Mouse (Mus musculus): ENCODE data around the gene Dixdc1. TPM values are rescaled to one million over a fixed set of nuclear protein-coding genes. Genes with fewer than 3 reads are reported as not detected.

Gene Dixdc1
- 18.5 and 22.9 TPM in 2 replicates for polyA plus RNA-seq (2014; fragmentation: Nextera tagmentation; extraction: Ambion mirVana)

DNA sequence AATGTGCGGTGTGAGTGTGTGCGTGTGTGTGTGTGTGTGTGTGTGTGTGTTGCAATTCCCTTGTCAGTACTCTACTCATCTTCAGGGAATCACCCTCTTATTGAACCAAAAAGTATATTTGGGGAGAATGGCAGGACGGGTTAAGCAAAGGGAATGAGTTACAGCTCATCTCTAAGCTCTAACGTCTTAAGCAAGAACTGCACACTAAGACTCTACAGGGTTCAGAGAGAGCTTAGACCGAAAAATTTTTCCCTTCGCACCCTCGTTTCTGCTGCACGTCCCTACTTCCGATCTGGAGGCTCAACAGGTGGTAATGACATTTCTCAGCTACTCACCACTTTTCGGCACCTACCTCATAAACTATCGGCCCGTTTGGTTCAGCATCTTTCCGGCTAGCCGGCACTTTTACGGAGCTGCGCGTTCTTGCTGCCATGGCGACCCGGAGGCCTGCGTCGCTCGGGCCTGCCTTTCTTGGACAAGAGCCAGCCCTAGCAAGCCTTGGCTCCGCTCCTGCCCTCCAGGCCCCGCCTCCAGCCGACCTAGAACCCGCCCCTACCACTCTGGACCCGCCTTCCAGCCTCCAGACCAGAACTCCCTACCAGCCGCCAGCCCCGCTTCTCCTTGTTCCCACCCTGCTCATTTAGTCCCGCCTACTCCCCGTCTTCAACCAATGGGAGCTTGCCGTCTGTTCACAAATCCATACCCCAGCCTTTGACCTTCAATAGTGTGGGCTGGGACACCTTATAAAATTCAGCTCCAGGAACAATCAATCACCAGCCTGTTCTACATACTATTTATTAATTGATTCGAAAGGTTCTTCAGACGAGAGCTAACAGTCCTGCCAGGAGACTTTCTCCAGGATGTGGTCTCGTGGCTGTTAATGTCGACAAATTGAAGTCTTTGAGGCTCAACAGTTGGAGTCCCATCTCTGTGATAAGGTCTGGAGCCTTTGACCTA, at the start of gene Dixdc1:
Gene Dixdc1, minus strand, starts transcription at position 604 of the 957 bp plus-strand sequence.
- Histone ChIP-seq H3K4me2 (peak within 1 kb of the TSS; percentile 42), H3K9me3 (ENCODE audit: control insufficient read depth, low read length) (no peaks in the 10 kb centered on the region), H3K4me3 (ENCODE audit: low read depth, low read length) (peak within 1 kb of the TSS; percentile 15), H3K36me3 (ENCODE audit: control insufficient read depth, insufficient read depth, low read length) (no peaks in the 10 kb centered on the region), H3K4me1 (ENCODE audit: control insufficient read depth, insufficient read depth, low read length) (no peaks in the 10 kb centered on the region), H3K27ac (ENCODE audit: low read depth, low read length) (no peak within 1 kb of the TSS), H3K27me3 (ENCODE audit: control insufficient read depth, insufficient read depth, low read length) (no peaks in the 10 kb centered on the region), H3K9ac (ENCODE audit: low read length) (no peak within 1 kb of the TSS)
- WGBS: 14% methylated on average over 36 of the region's 36 CpGs
- peak; percentile 97 for ATAC-seq (ENCODE audit: low FRiP score)
- DNase-seq (ENCODE audit: low spot score, missing footprints): peak; percentile 98

DNA sequence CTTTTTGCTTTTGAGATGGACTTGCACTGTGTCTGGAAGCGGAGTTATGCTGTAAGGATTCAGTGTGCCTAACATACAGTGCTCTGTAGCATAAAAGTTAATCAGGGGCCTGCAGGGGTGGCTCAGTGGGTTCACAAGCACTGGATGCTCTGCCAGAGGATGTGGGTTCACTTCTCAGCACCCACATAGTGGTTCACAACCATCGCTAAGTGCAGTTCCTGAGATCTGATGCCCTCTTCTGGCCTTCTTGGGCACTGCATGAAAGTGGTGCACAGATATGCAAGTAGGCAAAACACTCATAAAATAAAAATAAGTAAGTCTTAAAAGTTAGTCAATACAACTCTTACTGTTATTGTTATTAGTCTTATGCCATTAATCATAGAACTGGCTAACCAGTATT, 42.8 kb upstream of the Dixdc1 start:
- Histone ChIP-seq H3K27me3 (ENCODE audit: control insufficient read depth, insufficient read depth, low read length) (no peaks in the 10 kb centered on the region), H3K4me3 (ENCODE audit: low read depth, low read length) (no peak overlapping the region), H3K9ac (ENCODE audit: low read length) (no peak overlapping the region), H3K4me2 (no peak overlapping the region), H3K36me3 (ENCODE audit: control insufficient read depth, insufficient read depth, low read length) (peaks cover 11% of the 10 kb centered on the region; the same call in 1 of the 2 replicates), H3K4me1 (ENCODE audit: control insufficient read depth, insufficient read depth, low read length) (no peaks in the 10 kb centered on the region), H3K27ac (ENCODE audit: low read depth, low read length) (no peak overlapping the region), H3K9me3 (ENCODE audit: control insufficient read depth, low read length) (no peaks in the 10 kb centered on the region)
- no peak for ATAC-seq (ENCODE audit: low FRiP score)
- 61% methylated on average over 2 of the region's 2 CpGs for WGBS
- DNase-seq (ENCODE audit: low spot score, missing footprints): peak; percentile 86

DNA sequence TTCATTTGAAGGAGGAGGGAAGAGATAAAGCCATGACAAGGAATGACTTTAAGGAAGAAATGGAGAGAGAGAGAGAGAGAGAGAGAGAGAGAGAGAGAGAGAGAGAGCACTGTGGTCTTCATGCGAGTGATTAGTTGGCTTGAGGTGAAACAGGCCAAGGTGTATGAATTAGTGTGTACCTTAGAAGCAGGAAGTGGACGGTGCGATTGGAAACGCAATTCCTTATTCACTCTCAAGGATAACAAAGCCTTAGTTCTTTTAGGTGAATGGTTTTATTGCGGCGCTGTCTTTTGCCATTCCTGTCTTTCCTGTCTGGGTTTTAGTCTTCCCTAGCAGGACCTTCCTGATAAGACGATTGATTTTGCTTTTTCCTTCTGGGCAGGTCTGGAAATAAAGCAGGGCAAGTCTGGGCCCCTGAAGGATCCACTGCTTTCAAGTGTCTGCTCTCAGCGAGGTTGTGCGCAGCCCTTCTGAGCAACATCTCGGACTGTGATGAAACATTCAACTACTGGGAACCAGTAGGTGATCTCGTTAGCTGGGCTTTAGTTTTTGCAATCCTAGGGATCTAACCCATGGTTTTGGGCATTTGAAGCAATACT, 36.9 kb upstream of the Dixdc1 start:
- ATAC-seq (ENCODE audit: low FRiP score): no peak
- no peak overlapping the region for H3K27ac ChIP-seq (ENCODE audit: low read depth, low read length)
- no peak for DNase-seq (ENCODE audit: low spot score, missing footprints)
- H3K9me3 ChIP-seq (ENCODE audit: control insufficient read depth, low read length): no peaks in the 10 kb centered on the region
- no peaks in the 10 kb centered on the region for H3K27me3 ChIP-seq (ENCODE audit: control insufficient read depth, insufficient read depth, low read length)
- WGBS: 74% methylated on average over 11 of the region's 11 CpGs
- H3K4me1 ChIP-seq (ENCODE audit: control insufficient read depth, insufficient read depth, low read length): peaks cover 10% of the 10 kb centered on the region
- H3K9ac ChIP-seq (ENCODE audit: low read length): peak overlapping the region; percentile 91
- peak overlapping the region; percentile 92 for H3K4me3 ChIP-seq (ENCODE audit: low read depth, low read length)
- H3K4me2 ChIP-seq: peak overlapping the region; percentile 85
- peaks cover 3% of the 10 kb centered on the region; the same call in 1 of the 2 replicates for H3K36me3 ChIP-seq (ENCODE audit: control insufficient read depth, insufficient read depth, low read length)

DNA sequence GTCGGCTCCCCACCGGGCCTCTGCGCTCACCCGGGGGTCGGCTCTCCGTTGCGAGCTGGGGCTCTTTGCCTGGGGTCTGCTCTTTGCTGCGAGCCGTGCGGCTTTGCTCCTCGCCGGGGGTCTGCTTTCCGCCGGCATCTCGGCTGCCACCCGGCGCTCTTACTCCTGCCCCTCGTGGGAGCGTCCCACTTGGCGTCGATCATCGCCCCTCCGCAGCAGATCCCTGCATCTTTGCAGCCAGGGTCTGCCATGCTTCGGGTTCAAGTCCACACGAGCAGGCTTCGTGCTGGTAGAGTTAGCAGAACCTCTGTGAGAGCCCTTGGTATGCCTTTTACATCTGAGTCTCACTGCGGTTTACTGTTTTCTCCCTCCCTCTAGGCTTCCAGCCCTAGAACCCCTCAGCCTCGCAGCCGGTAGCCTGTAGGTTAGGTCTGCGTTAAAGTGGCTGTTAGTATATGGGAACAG, 36.4 kb upstream of the Dixdc1 start:
- Histone ChIP-seq H3K4me2 (peak overlapping the region; percentile 85), H3K9me3 (ENCODE audit: control insufficient read depth, low read length) (no peaks in the 10 kb centered on the region), H3K27ac (ENCODE audit: low read depth, low read length) (peak overlapping the region; percentile 55), H3K9ac (ENCODE audit: low read length) (peak overlapping the region; percentile 91), H3K4me1 (ENCODE audit: control insufficient read depth, insufficient read depth, low read length) (peaks cover 10% of the 10 kb centered on the region), H3K4me3 (ENCODE audit: low read depth, low read length) (peak overlapping the region; percentile 92), H3K27me3 (ENCODE audit: control insufficient read depth, insufficient read depth, low read length) (no peaks in the 10 kb centered on the region), H3K36me3 (ENCODE audit: control insufficient read depth, insufficient read depth, low read length) (peaks cover 3% of the 10 kb centered on the region; the same call in 1 of the 2 replicates)
- WGBS: under 1% methylated on average over 30 of the region's 30 CpGs
- DNase-seq (ENCODE audit: low spot score, missing footprints) (peak; percentile 95), ATAC-seq (ENCODE audit: low FRiP score) (peak; percentile 45)

DNA sequence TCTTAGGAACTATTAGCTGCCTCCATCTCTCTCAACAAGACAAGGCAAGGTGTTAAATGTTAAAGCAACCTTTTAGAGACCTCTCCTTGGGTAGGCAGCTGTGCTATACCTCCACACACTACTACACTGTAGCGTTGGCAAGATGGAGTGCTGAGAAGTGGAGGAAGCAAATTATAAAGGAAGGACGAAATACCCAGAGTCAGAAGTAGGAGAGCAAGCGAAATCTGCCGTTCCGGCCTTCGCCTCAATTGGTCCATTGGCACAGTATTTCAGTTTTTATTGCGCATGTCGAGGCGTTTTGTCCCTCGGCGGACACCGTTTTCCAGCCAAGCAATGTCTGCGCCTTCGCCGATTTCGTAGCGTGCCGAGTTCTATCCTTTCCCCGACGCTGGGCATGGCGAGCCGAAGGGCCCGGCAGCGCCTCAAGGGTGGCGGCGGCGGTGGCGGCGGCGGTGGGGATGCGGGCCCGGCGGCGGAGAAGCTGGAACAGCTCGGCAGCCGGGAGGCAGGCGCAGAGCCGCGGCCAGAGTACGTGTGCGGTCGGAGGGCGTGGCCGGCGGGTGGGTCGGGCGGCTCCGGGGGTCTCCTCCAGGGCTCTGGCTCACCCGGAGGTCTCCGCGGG, 35.8 kb upstream of the Dixdc1 start, which contains the start of the genes Alg9 and 1110032A03Rik:
Gene Alg9, plus strand, starts transcription at position 29 of the 622 bp plus-strand sequence.
Gene 1110032A03Rik, minus strand, starts transcription at position 530 of the 622 bp plus-strand sequence.
- Histone ChIP-seq H3K4me2 (peak within 1 kb of the TSS; percentile 85), H3K27ac (ENCODE audit: low read depth, low read length) (peak within 1 kb of the TSS; percentile 55), H3K27me3 (ENCODE audit: control insufficient read depth, insufficient read depth, low read length) (no peaks in the 10 kb centered on the region), H3K4me3 (ENCODE audit: low read depth, low read length) (peak within 1 kb of the TSS; percentile 92), H3K9me3 (ENCODE audit: control insufficient read depth, low read length) (no peaks in the 10 kb centered on the region), H3K4me1 (ENCODE audit: control insufficient read depth, insufficient read depth, low read length) (peaks cover 10% of the 10 kb centered on the region), H3K36me3 (ENCODE audit: control insufficient read depth, insufficient read depth, low read length) (no peaks in the 10 kb centered on the region), H3K9ac (ENCODE audit: low read length) (peak within 1 kb of the TSS; percentile 91)
- ATAC-seq (ENCODE audit: low FRiP score) (peak; percentile 91), DNase-seq (ENCODE audit: low spot score, missing footprints) (peak; percentile 98)
- WGBS: under 1% methylated on average over 41 of the region's 51 CpGs

DNA sequence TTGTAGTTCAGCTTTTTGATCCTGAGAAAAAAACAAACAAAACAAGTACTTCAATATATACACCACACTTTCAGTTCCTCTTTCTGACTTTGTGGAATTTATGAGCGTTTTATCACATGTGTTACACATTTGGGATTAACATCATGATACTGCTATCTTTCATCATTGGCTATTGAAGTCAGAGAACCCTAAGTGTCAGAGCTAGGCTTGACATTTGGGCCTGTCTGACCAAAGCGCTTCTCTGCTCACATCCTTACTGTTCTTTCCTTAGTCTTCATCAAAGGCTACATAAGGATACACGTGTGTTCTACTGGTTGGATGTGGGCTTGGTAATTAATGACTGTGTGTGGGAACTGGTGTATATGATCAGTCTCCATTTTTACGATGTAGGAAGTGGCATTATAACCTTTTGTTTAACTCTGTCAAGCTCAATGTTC, 34.7 kb upstream of the Dixdc1 start:
- DNase-seq (ENCODE audit: low spot score, missing footprints) (no peak), ATAC-seq (ENCODE audit: low FRiP score) (no peak)
- H3K4me3 ChIP-seq (ENCODE audit: low read depth, low read length): no peak overlapping the region
- no peak overlapping the region for H3K27ac ChIP-seq (ENCODE audit: low read depth, low read length)
- H3K9me3 ChIP-seq (ENCODE audit: control insufficient read depth, low read length): no peaks in the 10 kb centered on the region
- 85% methylated on average over 4 of the region's 4 CpGs for WGBS
- H3K27me3 ChIP-seq (ENCODE audit: control insufficient read depth, insufficient read depth, low read length): no peaks in the 10 kb centered on the region
- H3K4me2 ChIP-seq: peak overlapping the region; percentile 85; the same call in 1 of the 2 replicates
- H3K4me1 ChIP-seq (ENCODE audit: control insufficient read depth, insufficient read depth, low read length): peaks cover 10% of the 10 kb centered on the region
- H3K36me3 ChIP-seq (ENCODE audit: control insufficient read depth, insufficient read depth, low read length): no peaks in the 10 kb centered on the region
- H3K9ac ChIP-seq (ENCODE audit: low read length): no peak overlapping the region

DNA sequence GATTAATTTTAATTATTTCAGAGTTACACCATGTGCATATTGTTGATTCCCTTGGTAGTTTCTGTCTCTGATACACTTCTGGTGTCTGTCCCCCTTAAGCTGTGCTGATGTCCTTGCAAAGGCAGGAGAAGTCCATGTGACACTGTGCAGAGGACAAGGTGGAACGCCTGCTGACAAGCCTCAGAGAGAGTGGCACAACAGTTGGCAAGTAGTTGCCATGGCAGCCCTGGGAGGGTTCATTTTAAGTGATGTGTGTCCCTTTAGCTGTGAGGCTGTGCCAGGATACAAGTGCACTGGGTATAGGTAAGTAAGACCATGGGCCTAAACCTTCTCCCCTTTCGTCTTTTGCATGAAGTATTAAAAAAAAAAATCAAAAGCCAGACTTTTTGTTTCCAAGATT, 30.7 kb upstream of the Dixdc1 start:
- H3K36me3 ChIP-seq (ENCODE audit: control insufficient read depth, insufficient read depth, low read length): no peaks in the 10 kb centered on the region
- no peak overlapping the region for H3K27ac ChIP-seq (ENCODE audit: low read depth, low read length)
- DNase-seq (ENCODE audit: low spot score, missing footprints) (no peak), ATAC-seq (ENCODE audit: low FRiP score) (no peak)
- H3K9me3 ChIP-seq (ENCODE audit: control insufficient read depth, low read length): no peaks in the 10 kb centered on the region
- no peaks in the 10 kb centered on the region for H3K27me3 ChIP-seq (ENCODE audit: control insufficient read depth, insufficient read depth, low read length)
- peaks cover 6% of the 10 kb centered on the region for H3K4me1 ChIP-seq (ENCODE audit: control insufficient read depth, insufficient read depth, low read length)
- no peak overlapping the region for H3K9ac ChIP-seq (ENCODE audit: low read length)
- no peak overlapping the region for H3K4me3 ChIP-seq (ENCODE audit: low read depth, low read length)
- 87% methylated on average over 2 of the region's 2 CpGs for WGBS
- no peak overlapping the region for H3K4me2 ChIP-seq

DNA sequence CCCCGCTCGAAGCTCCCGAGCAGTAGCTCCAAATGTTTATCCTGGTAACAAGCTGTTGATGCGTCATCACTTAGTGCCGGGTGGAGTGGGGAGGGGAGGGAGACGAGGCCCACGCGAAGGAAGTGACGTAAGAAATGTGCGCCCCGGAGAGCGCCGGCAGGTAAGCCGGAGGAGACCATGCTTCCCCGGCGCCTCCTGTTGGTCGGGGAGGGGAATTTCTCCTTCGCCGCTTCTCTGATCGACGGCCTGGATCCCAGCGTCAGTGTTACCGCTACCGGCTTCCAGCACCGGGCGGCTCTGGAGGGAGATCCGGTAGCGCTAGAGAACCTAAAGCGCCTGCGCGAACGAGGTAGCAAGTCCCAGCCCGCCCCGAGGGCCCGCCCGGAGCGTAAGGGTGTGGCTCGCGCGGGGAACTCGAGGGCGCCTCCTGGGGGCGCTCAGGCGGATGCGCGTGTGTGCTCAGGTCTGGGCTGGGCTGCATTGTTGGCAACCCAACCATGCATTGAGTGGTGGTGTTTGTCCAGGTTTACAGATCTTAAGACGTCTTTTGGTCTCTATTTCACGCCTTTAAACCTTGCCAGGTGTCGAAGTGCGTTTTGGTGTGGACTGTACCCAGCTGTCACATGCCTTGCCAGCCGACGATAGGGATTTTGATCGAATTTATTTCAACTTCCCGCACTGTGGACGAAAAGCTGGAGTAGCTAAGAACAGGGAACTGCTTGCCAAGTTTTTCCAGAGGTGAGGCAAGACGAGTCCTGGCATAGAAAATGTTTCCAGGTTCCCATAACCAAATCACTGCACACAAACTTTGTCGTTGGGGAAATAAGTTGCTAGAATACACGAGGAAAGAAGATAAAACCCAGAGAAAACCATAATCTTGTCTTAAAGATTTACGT, 29.0 kb upstream of the Dixdc1 start, which contains the start of gene Fdxacb1:
Gene Fdxacb1, plus strand, starts transcription at position 130 of the 896 bp plus-strand sequence.
- Histone ChIP-seq H3K27ac (ENCODE audit: low read depth, low read length) (peak within 1 kb of the TSS; percentile 70), H3K27me3 (ENCODE audit: control insufficient read depth, insufficient read depth, low read length) (no peaks in the 10 kb centered on the region), H3K36me3 (ENCODE audit: control insufficient read depth, insufficient read depth, low read length) (no peaks in the 10 kb centered on the region), H3K4me1 (ENCODE audit: control insufficient read depth, insufficient read depth, low read length) (peaks cover 4% of the 10 kb centered on the region), H3K9me3 (ENCODE audit: control insufficient read depth, low read length) (no peaks in the 10 kb centered on the region), H3K4me3 (ENCODE audit: low read depth, low read length) (peak within 1 kb of the TSS; percentile 66), H3K9ac (ENCODE audit: low read length) (peak within 1 kb of the TSS; percentile 78), H3K4me2 (peak within 1 kb of the TSS; percentile 78)
- DNase-seq (ENCODE audit: low spot score, missing footprints) (peak; percentile 100), ATAC-seq (ENCODE audit: low FRiP score) (peak; percentile 98)
- WGBS: 5% methylated on average over 59 of the region's 59 CpGs
